Mouse (Mus musculus): ENCODE measurements around the gene Bmp6. TPM values are rescaled to one million over a fixed set of nuclear protein-coding genes. Genes with fewer than 3 reads are reported as not detected.

The Bmp6 gene
- polyA plus RNA-seq, 1 experiment = 9.4 TPM

DNA sequence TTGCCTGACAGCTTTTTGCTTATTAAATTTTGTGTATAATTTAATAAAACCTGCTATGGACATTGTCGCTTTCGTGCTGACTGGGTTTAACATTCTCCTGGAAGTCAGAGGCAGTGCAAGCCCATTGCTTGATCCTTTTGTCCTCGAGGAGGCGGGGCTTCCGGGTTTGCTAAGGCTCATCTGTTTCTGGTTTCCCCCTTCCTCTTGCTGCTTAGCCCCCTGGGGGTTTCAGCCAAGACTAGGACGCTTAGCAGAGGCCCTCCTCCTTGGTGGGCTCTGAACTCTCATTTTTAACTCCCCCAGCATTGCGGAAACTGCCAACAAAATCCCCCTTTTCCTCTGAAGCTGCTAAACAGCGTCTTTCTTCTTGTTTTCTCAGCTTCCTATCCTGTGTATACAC, 132.0 kb downstream of the Bmp6 start:
- 50% methylated on average over 8 of the region's 8 CpGs for WGBS
- TF ChIP-seq CTCF (IDR thresholded peaks at IDR 0.05; ENCODE audit: extremely low read depth, insufficient read depth, insufficient read length, insufficient replicate concordance) = no peak
- no peak for TF ChIP-seq POLR2A (IDR thresholded peaks at IDR 0.05; ENCODE audit: low read depth, low read length)
- no peaks in the 10 kb centered on the region for H3K27me3 ChIP-seq (ENCODE audit: control insufficient read depth, insufficient read depth, low read length)
- no peak for DNase-seq (ENCODE audit: low read depth in 1 of 2, low spot score in 2 of 2)
- H3K4me1 ChIP-seq (ENCODE audit: control insufficient read depth, insufficient read depth, insufficient read length) = no peaks in the 10 kb centered on the region
- no peaks in the 10 kb centered on the region for H3K36me3 ChIP-seq (ENCODE audit: control insufficient read depth, insufficient read depth, low read length)
- no peak overlapping the region for H3K27ac ChIP-seq (ENCODE audit: insufficient read depth, low read length)
- no peak overlapping the region for H3K4me3 ChIP-seq (ENCODE audit: extremely low read depth, insufficient read depth, insufficient read length)

DNA sequence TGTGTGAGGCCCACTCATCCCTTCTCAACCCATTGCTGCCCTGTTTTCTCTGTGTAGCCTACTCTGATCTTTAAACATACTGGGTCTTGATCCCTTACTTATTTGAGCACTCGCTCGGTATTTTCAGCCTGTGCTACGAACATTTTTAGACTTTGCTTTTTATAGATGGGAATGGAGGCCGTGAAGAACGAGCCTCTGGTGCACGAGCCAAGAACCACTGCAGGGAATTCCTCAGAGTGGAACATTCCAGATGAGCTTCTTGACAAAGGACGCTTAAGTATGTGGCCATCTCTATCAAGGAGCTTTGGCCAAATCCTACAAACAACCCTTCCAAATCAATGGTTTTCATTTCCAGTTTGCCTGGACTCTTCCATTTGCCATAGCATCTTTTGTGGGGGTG, 136.1 kb downstream of the Bmp6 start:
- Histone ChIP-seq H3K36me3 (ENCODE audit: control insufficient read depth, insufficient read depth, low read length) (no peaks in the 10 kb centered on the region), H3K27me3 (ENCODE audit: control insufficient read depth, insufficient read depth, low read length) (no peaks in the 10 kb centered on the region), H3K4me3 (ENCODE audit: extremely low read depth, insufficient read depth, insufficient read length) (no peak overlapping the region), H3K27ac (ENCODE audit: insufficient read depth, low read length) (no peak overlapping the region), H3K4me1 (ENCODE audit: control insufficient read depth, insufficient read depth, insufficient read length) (no peaks in the 10 kb centered on the region)
- TF ChIP-seq CTCF (IDR thresholded peaks at IDR 0.05; ENCODE audit: extremely low read depth, insufficient read depth, insufficient read length, insufficient replicate concordance) (no peak), POLR2A (IDR thresholded peaks at IDR 0.05; ENCODE audit: low read depth, low read length) (no peak)
- 90% methylated on average over 7 of the region's 7 CpGs for WGBS
- DNase-seq (ENCODE audit: low read depth in 1 of 2, low spot score in 2 of 2) = no peak

GRCm38 (mm10) chr13:38484701-38485100, 139.8 kb downstream of the Bmp6 start:
- WGBS = 76% methylated on average over 5 of the region's 5 CpGs
- no peak for DNase-seq (ENCODE audit: low read depth in 1 of 2, low spot score in 2 of 2)
- H3K27ac ChIP-seq (ENCODE audit: insufficient read depth, low read length) = no peak overlapping the region
- no peaks in the 10 kb centered on the region for H3K36me3 ChIP-seq (ENCODE audit: control insufficient read depth, insufficient read depth, low read length)
- H3K27me3 ChIP-seq (ENCODE audit: control insufficient read depth, insufficient read depth, low read length) = no peaks in the 10 kb centered on the region
- H3K4me1 ChIP-seq (ENCODE audit: control insufficient read depth, insufficient read depth, insufficient read length) = no peaks in the 10 kb centered on the region
- TF ChIP-seq POLR2A (IDR thresholded peaks at IDR 0.05; ENCODE audit: low read depth, low read length) (no peak), CTCF (IDR thresholded peaks at IDR 0.05; ENCODE audit: extremely low read depth, insufficient read depth, insufficient read length, insufficient replicate concordance) (no peak)
- no peak overlapping the region for H3K4me3 ChIP-seq (ENCODE audit: extremely low read depth, insufficient read depth, insufficient read length)

GRCm38 (mm10) chr13:38486767-38487166, 141.9 kb downstream of the Bmp6 start:
- no peak for DNase-seq (ENCODE audit: low read depth in 1 of 2, low spot score in 2 of 2)
- Histone ChIP-seq H3K27me3 (ENCODE audit: control insufficient read depth, insufficient read depth, low read length) (no peaks in the 10 kb centered on the region), H3K36me3 (ENCODE audit: control insufficient read depth, insufficient read depth, low read length) (no peaks in the 10 kb centered on the region), H3K4me1 (ENCODE audit: control insufficient read depth, insufficient read depth, insufficient read length) (no peaks in the 10 kb centered on the region), H3K27ac (ENCODE audit: insufficient read depth, low read length) (no peak overlapping the region), H3K4me3 (ENCODE audit: extremely low read depth, insufficient read depth, insufficient read length) (no peak overlapping the region)
- no peak for TF ChIP-seq CTCF (IDR thresholded peaks at IDR 0.05; ENCODE audit: extremely low read depth, insufficient read depth, insufficient read length, insufficient replicate concordance)
- no peak for TF ChIP-seq POLR2A (IDR thresholded peaks at IDR 0.05; ENCODE audit: low read depth, low read length)
- WGBS = 80% methylated on average over 6 of the region's 6 CpGs

GRCm38 (mm10) chr13:38496715-38497114, 151.8 kb downstream of the Bmp6 start:
- peaks cover 18% of the 10 kb centered on the region for H3K36me3 ChIP-seq (ENCODE audit: control insufficient read depth, insufficient read depth, low read length)
- TF ChIP-seq POLR2A (IDR thresholded peaks at IDR 0.05; ENCODE audit: low read depth, low read length) (no peak), CTCF (IDR thresholded peaks at IDR 0.05; ENCODE audit: extremely low read depth, insufficient read depth, insufficient read length, insufficient replicate concordance) (no peak)
- peaks cover 5% of the 10 kb centered on the region; the same call in 1 of the 2 replicates for H3K4me1 ChIP-seq (ENCODE audit: control insufficient read depth, insufficient read depth, insufficient read length)
- H3K27me3 ChIP-seq (ENCODE audit: control insufficient read depth, insufficient read depth, low read length) = no peaks in the 10 kb centered on the region
- WGBS = 75% methylated on average over 3 of the region's 3 CpGs
- no peak overlapping the region for H3K27ac ChIP-seq (ENCODE audit: insufficient read depth, low read length)
- no peak overlapping the region for H3K4me3 ChIP-seq (ENCODE audit: extremely low read depth, insufficient read depth, insufficient read length)
- DNase-seq (ENCODE audit: low read depth in 1 of 2, low spot score in 2 of 2) = no peak

GRCm38 (mm10) chr13:38501314-38501713, 156.4 kb downstream of the Bmp6 start:
- 65% methylated on average over 12 of the region's 12 CpGs for WGBS
- Histone ChIP-seq H3K27me3 (ENCODE audit: control insufficient read depth, insufficient read depth, low read length) (no peaks in the 10 kb centered on the region), H3K4me1 (ENCODE audit: control insufficient read depth, insufficient read depth, insufficient read length) (peaks cover 13% of the 10 kb centered on the region), H3K36me3 (ENCODE audit: control insufficient read depth, insufficient read depth, low read length) (peaks cover 26% of the 10 kb centered on the region), H3K27ac (ENCODE audit: insufficient read depth, low read length) (peak overlapping the region; percentile 89), H3K4me3 (ENCODE audit: extremely low read depth, insufficient read depth, insufficient read length) (no peak overlapping the region)
- no peak for TF ChIP-seq POLR2A (IDR thresholded peaks at IDR 0.05; ENCODE audit: low read depth, low read length)
- TF ChIP-seq CTCF (IDR thresholded peaks at IDR 0.05; ENCODE audit: extremely low read depth, insufficient read depth, insufficient read length, insufficient replicate concordance) = no peak
- DNase-seq (ENCODE audit: low read depth in 1 of 2, low spot score in 2 of 2) = peak; percentile 15 to 33

DNA sequence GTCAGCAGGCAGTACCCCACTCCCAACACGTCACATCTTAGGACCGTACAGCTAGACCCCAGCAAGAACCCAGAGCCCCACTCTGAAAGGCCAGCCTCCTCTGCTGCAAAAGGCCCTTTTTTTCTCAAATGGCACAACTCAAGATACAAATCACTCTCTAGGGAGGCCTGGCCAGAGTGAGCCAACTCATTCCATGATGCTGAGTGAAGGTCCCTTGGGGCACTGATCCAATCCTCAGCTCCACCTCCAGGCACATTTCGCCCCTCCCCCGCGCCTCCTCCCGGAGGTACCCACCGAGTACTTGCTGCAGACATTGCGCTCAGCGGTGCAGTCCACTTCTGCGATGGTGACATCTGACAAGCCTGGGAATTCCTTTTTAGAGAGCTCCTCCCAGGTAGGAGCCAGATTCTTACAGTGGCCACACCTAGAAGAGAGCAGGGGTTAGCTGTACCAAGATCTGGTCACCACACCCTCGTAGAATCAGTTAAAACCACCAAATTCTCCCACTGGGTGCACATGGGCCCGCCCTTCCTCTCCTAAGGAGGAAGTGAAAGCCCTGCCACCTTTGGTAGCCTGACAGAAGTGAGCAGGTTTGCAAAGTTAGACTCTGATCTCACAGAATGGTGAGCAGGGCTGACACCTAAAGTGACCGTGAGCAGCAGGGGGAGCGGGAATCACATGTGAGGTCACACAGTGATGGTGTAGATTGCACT, 158.4 kb downstream of the Bmp6 start:
- Histone ChIP-seq H3K4me1 (ENCODE audit: control insufficient read depth, insufficient read depth, insufficient read length) (peaks cover 13% of the 10 kb centered on the region), H3K4me3 (ENCODE audit: extremely low read depth, insufficient read depth, insufficient read length) (peak overlapping the region; percentile 63), H3K27me3 (ENCODE audit: control insufficient read depth, insufficient read depth, low read length) (no peaks in the 10 kb centered on the region), H3K36me3 (ENCODE audit: control insufficient read depth, insufficient read depth, low read length) (peaks cover 34% of the 10 kb centered on the region), H3K27ac (ENCODE audit: insufficient read depth, low read length) (peak overlapping the region; percentile 89)
- no peak for TF ChIP-seq POLR2A (IDR thresholded peaks at IDR 0.05; ENCODE audit: low read depth, low read length)
- no peak for TF ChIP-seq CTCF (IDR thresholded peaks at IDR 0.05; ENCODE audit: extremely low read depth, insufficient read depth, insufficient read length, insufficient replicate concordance)
- peak; percentile 82 for DNase-seq (ENCODE audit: low read depth in 1 of 2, low spot score in 2 of 2)
- WGBS = 48% methylated on average over 14 of the region's 14 CpGs
